Mouse (Mus musculus) ovary, postnatal 10 days (tissue): ENCODE data around the gene Lrrc17.
"Not testable (repeated sequence)": the region's sequence is repeated elsewhere in the genome, so short reads cannot be mapped to it uniquely, and the experiment has no call there.

Experiments used
- DNase-seq: peaks from one replicate; pipeline ENCODE4 v3.0.0; 2022; ENCODE audit warnings: low spot score

Gene Lrrc17

GRCm38 (mm10) chr5:21608311-21609304, 65.2 kb downstream of the Lrrc17 start:
- DNase-seq = no peak

- no peak for DNase-seq
Measured at GRCm38 (mm10) chr5:21610996-21611395, 67.6 kb downstream of the Lrrc17 start.

- DNase-seq = not testable (repeated sequence)
Measured at GRCm38 (mm10) chr5:21614299-21614698, 70.9 kb downstream of the Lrrc17 start.

GRCm38 (mm10) chr5:21616450-21617009, 73.2 kb downstream of the Lrrc17 start:
- no peak for DNase-seq
